Mouse (Mus musculus): ENCODE results near the gene Gm29666. TPM values are rescaled to one million over a fixed set of nuclear protein-coding genes. Genes with fewer than 3 reads are reported as not detected.
"Not testable (repeated sequence)": the region's sequence is repeated elsewhere in the genome, so short reads cannot be mapped to it uniquely, and the experiment has no call there.

Gm29666 gene
- total RNA-seq, 2 experiments from 2014 or later = 0.22 TPM

- intact Hi-C loops (cut with DNase I) = loop anchor here (2.0 kb wide), 2 partner anchors 66 kb away; partner anchors contain the start of genes 5031439G07Rik and Phf21b
Observed at GRCm38 (mm10) chr15:84922884-84923507, 3.2 kb upstream of the Gm29666 start, which contains the start of gene Nup50. Gene Nup50 (plus strand): TSS chr15:84923411.

GRCm38 (mm10) chr15:84913201-84913600, 6.6 kb downstream of the Gm29666 start:
- intact Hi-C loops (cut with DNase I) = no loop called here
- DNase-seq = no peak

More at GRCm38 (mm10) chr15:84922884-84923507, 3.2 kb upstream of the Gm29666 start, which contains the start of gene Nup50:
- DNase-seq = peak; percentile 100

- DNase-seq = no peak
- intact Hi-C loops (cut with DNase I) = no loop called here
Observed at GRCm38 (mm10) chr15:84903843-84904385, 15.9 kb downstream of the Gm29666 start.

- intact Hi-C loops (cut with DNase I) = no loop called here
- peak; percentile 14 to 19 for DNase-seq
Observed at GRCm38 (mm10) chr15:84898077-84898476, 21.8 kb downstream of the Gm29666 start.

GRCm38 (mm10) chr15:84896664-84897063, 23.2 kb downstream of the Gm29666 start:
- intact Hi-C loops (cut with DNase I) = no loop called here
- no peak for DNase-seq

GRCm38 (mm10) chr15:84896216-84896615, 23.6 kb downstream of the Gm29666 start:
- intact Hi-C loops (cut with DNase I); DNase-seq: not testable (repeated sequence)

- peak; percentile 73 to 85 for DNase-seq
- intact Hi-C loops (cut with DNase I) = loop anchor here (2.0 to 5.0 kb wide), 3 partner anchors 37 to 134 kb away; no protein-coding TSS in a partner anchor
Observed at GRCm38 (mm10) chr15:84891658-84892057, 28.2 kb downstream of the Gm29666 start.

GRCm38 (mm10) chr15:84891246-84891645, 28.6 kb downstream of the Gm29666 start:
- intact Hi-C loops (cut with DNase I) = loop anchor here (2.0 to 5.0 kb wide), 3 partner anchors 36 to 134 kb away; no protein-coding TSS in a partner anchor
- no peak for DNase-seq

- intact Hi-C loops (cut with DNase I) = no loop called here
- no peak for DNase-seq
Observed at GRCm38 (mm10) chr15:84888066-84888465, 31.8 kb downstream of the Gm29666 start.

GRCm38 (mm10) chr15:84877029-84877815, 42.6 kb downstream of the Gm29666 start:
- no peak for DNase-seq
- intact Hi-C loops (cut with DNase I) = no loop called here

GRCm38 (mm10) chr15:84873867-84874266, 46.0 kb downstream of the Gm29666 start:
- intact Hi-C loops (cut with DNase I) = no loop called here
- peak in 1 of 2 experiments; percentile 22 for DNase-seq

- intact Hi-C loops (cut with DNase I) = no loop called here
Observed at GRCm38 (mm10) chr15:84873079-84873478, 46.8 kb downstream of the Gm29666 start.

GRCm38 (mm10) chr15:84871802-84872201, 48.0 kb downstream of the Gm29666 start:
- no peak for DNase-seq
- intact Hi-C loops (cut with DNase I) = no loop called here

More at GRCm38 (mm10) chr15:84873079-84873478, 46.8 kb downstream of the Gm29666 start:
- no peak for DNase-seq

GRCm38 (mm10) chr15:84861911-84862310, 57.9 kb downstream of the Gm29666 start:
- intact Hi-C loops (cut with DNase I) = no loop called here
- DNase-seq = no peak

Small RNAs within 50 kb of the gene (microRNA-seq; reads per million reads assigned to microRNA genes)
- 41.7 to 99.1 reads per million in 2 experiments for gene Mir1249

Other genes starting within 250 kb of the Gm29666 start
- 1 to 10 TPM; 1.6 to 2.0 TPM for gene Arhgap8, start 200.0 kb downstream of the Gm29666 start, total RNA-seq (2021)
- 1 to 10 TPM; 2.0 to 2.9 TPM for gene Phf21b, start 64.0 kb downstream of the Gm29666 start, total RNA-seq (2021)
- gene Nup50, start 3.4 kb upstream of the Gm29666 start, total RNA-seq (2021) = 10 to 100 TPM; 21.2 to 21.9 TPM
- 10 to 100 TPM; 22.1 to 25.2 TPM for gene 5031439G07Rik, start 68.5 kb upstream of the Gm29666 start, total RNA-seq (2021)
- gene Upk3a, start 97.1 kb upstream of the Gm29666 start, total RNA-seq (2021) = not detected
- gene Fam118a, start 108.9 kb upstream of the Gm29666 start, total RNA-seq (2021) = 10 to 100 TPM; 10.1 to 10.8 TPM
- under 1 TPM in 1 of 2 experiments, not detected in 1; 0.07 TPM for gene Smc1b, start 211.9 kb upstream of the Gm29666 start, total RNA-seq (2021)
- not detected for gene Ribc2, start 212.0 kb upstream of the Gm29666 start, total RNA-seq (2021)